Mouse (Mus musculus): ENCODE data around the gene Cox6b2.

GRCm38 (mm10) chr7:4719276-4719675 is 33.6 kb downstream of the Cox6b2 start:
- TF ChIP-seq CTCF (conservative IDR thresholded peaks at IDR 0.05; ENCODE audit: insufficient read depth, insufficient read length, low read depth, low read length) (no peak), POLR2A (IDR thresholded peaks at IDR 0.05; ENCODE audit: low read depth, low read length) (no peak)
